Mouse (Mus musculus) cerebellum, postnatal 10 days (tissue): ENCODE data around the gene Gm37240.
"Not testable (repeated sequence)": the region's sequence is repeated elsewhere in the genome, so short reads cannot be mapped to it uniquely, and the experiment has no call there.

Experiments used
- DNase-seq, 2 experiments: peaks; one replicate each; pipeline ENCODE4 v3.0.0; 2021; ENCODE audit warnings: mixed read lengths in 2 of 2

Gm37240 gene

DNA sequence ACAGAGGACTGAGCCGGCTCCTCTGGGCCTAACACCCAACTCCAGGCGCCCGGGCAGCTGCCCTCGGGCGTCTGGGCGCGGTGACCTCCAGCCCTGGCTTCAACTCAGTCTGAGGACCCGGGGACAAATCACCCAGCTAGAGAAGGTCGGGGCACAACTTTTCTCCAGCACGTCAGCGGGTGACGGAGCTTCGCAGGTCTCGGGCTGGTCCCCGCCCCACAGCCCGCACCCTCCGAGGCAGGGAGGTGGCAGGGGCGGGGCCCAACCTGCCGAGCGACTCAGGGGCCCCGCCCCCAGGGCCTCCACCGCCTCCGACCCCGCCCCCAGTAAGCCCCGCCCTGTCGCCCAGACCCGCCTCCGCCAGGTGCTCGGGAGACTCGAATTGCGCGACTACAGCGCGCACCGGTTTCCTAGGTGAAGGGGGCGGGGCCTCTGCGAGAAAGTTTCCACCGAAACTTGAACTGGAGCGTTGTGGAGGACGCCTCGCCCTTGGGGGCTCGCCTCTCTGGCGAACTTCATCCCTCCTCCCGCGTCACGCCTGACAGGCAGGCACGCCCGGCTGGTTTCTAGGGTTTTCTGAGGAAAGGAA, at the start of gene Gm37240, which contains the start of gene Glt28d2:
Gm37240 (minus strand) TSS at position 280 of the 589 bp plus-strand sequence.
Glt28d2 (minus strand) TSS at position 278 of the 589 bp plus-strand sequence.
- DNase-seq: peak; percentile 66 to 79

DNA sequence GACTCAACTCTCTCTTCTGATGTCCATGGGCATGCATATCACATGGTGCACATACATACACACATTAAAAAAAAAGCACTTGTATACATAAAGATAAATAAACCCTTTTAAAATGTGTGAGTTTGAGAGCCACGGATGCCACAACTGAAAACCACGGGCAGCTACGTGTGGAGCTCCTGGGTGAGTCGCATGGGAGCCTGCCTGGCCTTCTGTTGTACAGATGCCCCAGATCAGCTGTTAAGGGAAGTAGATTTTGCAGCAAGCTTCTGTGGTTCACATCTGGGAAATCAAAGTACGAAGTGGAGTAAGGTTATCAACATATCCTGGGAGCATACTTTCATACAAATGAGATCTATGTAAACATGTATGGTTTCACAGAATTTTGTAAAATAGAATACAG, 46.3 kb upstream of the Gm37240 start:
- DNase-seq: no peak

DNA sequence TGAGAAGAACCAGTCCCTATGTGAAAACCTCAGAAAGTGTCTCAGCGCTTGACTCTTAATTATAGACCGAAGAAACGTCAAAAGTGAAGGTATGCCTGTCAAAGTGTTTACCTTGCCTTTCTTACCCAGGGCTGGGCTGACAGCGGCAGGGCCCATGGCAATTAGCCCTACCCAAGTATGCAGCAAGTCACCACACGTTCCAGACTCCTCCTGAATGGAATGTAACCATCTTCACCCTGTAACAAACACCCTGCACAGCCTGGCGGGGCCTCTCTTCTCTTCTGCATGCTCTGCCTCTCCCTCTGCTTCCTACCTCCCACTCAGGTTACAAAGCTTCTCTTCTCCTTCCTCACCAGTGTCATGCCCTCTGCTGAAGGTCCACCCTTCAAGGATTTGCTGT, 44.5 kb upstream of the Gm37240 start:
- no peak for DNase-seq

DNA sequence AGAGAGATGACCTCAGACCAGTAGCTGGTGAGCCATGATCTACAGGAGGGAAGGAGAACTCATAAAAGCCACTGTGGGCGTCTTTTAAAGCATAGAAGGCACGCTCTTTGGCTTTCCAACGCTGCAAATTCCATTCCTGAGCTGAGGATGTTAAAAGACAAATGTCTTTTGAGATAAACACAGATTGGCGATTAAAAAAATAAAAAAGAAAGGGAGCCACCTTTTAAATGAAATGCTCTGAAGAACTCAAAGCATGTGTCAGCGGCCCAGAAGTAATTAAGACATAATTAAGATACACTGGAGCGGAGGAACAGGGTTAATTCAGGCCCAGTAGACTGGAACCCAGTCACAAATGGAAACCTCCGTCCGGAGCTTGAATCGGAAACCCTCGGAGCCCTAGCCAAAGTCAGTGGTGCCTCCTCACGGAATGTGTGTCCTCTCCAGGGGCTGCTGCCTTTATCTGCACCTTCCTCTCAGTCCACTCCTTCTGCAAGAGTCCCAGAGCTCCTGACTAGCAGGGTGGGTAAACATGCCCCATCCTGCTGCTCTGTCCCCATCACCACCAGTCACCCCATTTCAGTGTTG, 43.4 kb upstream of the Gm37240 start:
- DNase-seq: no peak

DNA sequence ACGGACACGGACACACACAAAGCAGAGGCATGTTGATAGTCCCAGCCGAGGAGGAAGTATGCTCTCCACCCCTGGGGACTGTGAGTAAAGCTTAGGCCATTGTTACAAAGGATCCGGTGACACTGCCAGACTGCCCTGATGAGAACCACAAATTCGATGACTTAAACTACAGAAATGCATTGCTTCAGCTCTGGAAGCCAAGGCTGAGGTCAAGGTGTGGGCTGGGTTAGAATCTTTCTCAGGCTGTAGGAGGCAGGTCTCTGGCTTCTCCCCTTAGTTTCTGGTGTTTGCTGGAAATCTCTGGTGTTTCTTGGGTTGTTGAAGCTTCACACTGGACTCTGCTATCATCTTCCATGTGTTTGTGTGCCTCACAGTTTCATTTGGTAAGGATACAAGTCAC, 42.4 kb upstream of the Gm37240 start:
- no peak for DNase-seq

DNA sequence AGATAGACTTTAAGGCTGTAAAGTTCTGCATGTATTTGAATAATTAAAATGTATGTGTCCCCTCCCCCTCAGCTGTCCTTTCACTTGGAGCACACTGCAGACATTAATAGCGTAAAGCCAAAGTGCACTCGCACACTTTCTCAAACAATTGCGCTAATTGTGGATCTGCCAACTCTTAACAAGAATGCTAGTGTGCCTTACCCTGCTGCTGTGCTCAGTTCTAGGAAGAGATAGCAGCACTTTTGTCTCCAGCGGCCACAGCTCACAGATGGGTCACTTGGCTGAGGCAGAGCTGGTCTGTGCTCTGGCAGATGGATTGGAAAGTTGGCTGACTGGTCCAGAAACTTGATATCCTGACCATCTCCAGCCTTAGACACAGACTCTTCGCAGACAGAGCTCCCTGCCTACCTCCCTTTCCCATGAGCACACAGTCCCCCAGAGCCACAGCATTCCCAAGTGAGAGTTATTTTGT, 40.9 kb upstream of the Gm37240 start:
- peak; percentile 16 to 54 for DNase-seq

DNA sequence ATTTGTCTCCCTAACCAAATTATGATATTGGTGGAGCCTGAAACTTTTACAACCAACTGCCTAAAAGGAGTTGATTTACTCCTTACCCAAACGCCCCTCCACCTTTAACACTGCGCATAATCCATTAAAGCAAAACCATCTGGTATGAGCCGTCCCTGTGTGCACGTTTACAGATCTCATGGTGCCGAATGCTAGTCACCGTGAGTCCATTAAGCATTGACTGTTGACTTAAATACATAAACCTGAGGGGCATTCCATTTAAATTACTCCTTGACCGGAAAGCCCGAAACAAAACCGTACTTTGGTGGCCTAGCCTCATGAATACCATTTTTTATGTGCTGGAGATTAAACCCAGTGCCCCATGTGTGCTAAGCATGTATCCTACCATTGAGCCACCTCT, 40.0 kb upstream of the Gm37240 start:
- DNase-seq: no peak

DNA sequence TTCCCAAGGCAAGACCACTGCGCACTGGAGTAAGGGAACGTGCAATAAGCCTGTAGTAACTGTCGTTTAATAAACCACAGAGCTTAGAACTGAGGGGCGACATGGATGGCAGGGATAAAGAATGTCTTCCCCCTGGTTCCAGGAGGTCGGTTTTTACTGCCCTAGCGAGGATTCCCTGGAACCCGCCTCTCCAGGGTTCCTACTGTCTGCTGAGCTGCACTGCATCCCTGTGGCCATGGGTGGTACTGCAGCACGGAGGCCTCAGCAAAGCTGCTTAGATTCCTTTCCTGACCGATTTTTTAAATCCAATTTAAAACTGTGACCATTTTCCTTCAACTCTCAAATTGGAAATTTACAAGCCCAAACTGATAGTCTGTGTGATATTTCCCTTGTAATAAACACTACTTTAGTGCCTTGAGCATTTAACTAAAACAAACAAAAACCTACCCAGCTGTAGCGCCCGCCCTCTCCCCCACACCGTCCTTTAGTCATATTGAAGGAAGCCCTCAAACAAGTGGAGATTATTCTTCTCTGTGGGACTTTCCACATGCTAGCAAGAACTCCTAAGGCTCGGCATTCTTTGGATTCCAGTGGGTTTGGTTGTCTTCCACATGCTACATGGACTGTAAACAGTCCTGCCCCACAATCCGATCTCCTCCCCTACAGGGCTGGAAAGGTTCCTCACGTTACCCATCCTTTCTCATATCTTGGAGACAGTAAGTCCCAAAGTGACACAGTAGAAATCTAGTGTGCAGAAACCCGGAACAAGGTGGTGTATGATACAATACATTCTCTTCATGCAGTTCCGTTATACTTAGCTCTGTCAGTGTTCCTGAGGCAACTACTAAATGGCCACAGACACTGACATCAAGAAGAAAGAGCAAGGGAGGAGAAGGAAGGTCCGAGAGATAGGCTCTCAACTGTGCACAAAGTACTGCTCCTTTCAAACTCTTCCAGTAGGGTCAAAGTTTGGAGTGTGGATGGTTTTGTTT, 36.9 kb upstream of the Gm37240 start:
- peak; percentile 91 to 93 for DNase-seq

DNA sequence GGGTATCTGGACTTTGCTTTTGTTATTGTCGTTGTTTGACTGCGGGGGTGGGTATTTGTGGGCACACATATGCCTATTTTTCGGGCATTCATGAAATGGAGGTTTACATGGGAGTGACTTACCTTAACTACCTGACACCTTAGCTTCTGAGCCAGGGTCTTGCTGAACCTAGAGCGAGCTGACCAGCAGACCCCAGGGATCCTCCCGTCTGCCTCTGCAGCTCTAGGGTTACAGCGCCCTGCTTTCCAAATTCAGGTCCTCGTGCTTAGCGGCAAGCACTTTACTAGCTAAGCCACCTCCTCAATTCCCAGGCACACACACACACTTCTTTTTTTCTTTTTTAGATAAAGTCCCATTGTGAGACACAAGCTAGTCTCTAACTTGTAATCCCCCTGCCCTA, 36.0 kb upstream of the Gm37240 start:
- no peak for DNase-seq

DNA sequence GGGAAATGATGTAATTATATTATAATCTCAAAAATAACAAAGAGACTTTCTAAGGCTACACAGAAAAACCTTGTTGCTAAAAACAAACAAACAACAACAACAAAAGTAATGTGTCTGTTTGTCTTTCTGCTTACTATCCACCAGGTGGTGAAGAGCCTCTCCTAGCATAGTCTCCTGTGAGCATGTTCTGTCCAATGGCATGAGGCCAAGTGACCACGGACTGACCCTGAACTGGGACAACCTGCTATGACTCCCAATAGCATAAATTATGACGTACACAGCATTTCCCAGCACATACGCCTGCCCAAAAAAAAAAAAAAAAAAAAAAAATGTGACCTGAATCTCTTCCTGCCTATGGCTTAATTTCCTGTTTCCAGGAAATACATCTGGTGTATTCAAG, 35.0 kb upstream of the Gm37240 start:
- DNase-seq: peak; percentile 53 to 61

DNA sequence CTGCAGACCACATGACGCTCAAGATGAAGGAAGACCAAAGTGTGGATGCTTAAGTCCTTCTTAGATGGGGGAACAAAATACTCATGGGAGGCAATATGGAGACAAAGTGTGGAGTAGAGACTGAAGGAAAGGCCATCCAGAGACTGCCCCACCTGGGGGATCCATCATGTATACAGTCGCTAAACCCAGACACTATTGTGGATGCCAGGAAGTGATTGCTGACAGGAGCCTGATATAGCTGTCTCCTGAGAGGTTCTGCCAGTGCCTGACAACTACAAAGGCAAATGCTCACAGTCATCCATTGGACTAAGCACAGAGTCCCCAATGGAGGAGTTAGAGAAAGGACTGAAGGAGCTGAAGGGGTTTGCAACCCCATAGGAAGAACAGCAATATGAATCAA, 33.4 kb upstream of the Gm37240 start:
- DNase-seq: not testable (repeated sequence)

DNA sequence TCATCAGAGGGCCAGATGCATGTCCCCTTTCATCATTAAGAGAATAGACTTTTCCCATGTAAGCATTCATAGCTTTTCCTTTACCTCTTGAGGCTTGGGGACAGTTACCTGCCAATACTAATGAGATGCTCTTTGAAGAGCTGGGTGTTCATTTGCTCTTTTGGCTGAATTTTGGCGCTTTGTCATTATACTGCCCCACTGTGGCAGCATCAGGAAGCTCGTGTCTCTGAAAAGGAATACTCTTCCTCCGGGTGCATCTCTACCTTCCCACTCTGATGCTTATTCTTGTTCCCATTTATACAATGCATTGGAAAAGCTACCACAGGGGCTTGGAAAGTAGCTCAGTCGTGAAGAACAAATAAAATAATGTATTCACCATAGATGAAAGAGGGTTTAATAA, 30.3 kb upstream of the Gm37240 start:
- DNase-seq: peak; percentile 75 to 77

DNA sequence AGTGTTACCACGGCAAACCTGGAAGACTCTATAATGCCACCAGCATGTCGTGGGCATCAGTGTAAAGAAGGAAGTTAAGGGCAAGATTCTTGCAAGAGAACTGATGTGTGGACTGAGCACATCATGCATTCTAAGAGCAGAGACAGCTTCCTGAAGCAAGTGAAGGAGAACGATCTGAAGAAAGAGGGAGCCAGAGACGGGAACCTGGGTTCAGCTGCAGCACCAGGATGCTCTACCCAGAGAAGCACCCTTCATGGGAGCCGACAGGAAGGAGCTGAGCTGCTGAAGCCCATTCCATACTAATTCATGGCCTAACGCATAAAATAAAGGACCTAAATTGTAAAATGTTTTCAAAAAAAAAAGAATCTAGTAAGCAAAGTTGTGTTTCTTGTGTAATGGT, 27.5 kb upstream of the Gm37240 start:
- no peak for DNase-seq

DNA sequence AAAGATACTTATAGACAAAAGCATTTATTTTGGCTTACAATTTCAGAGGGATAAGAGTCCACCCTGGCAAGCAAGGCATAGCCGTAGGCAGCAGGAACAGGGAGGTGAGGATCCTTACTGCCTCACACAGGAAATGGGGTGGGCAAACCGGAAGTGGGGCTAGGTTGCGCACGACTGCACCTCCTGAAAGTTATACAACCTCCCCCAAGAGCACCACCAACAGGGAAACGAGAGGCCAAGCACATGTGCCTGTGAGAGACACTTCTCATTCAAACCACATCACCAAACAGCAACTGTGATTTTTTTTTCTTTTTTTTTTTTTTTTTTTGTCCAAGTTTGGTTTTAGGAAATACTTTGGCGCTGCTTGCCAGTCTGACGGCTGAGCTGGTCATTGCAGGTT, 19.8 kb upstream of the Gm37240 start:
- no peak for DNase-seq

DNA sequence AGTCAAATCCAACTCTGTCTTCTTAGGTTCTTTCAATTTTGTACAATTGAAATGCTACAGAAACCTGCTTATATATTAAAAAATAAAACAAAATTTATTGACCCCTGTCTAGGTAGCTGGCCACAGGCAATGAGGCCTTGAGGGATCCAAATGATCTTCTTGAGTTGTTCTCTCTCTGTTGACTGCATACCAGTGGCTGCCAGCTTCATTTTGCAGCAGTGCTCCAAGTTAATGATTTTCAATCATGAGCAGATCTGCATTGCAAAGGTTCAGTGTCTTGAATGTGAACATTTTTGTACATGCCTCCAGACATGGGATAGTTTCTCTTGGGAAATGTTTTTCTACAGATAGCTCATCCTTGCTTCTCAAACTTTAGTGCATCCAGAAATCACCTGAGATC, 17.1 kb upstream of the Gm37240 start:
- no peak for DNase-seq

DNA sequence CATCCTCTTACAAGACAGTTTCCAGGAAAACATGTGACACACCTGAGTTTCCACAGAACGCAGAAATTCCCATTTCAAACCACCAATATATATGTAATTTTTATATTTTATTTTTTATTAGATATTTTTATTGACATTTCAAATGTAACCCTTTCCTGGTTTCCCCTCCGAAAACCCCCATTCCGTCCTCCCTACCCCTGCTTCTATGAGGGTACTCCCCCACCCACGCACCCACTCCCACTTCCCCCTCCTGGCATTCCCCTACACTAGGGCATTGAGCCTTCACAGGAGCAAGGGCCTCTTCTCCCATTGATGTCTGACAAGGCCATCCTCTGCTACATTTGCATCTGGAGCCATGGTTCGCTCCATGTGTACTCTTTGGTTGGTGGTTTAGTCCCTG, 7.7 kb upstream of the Gm37240 start:
- no peak for DNase-seq

DNA sequence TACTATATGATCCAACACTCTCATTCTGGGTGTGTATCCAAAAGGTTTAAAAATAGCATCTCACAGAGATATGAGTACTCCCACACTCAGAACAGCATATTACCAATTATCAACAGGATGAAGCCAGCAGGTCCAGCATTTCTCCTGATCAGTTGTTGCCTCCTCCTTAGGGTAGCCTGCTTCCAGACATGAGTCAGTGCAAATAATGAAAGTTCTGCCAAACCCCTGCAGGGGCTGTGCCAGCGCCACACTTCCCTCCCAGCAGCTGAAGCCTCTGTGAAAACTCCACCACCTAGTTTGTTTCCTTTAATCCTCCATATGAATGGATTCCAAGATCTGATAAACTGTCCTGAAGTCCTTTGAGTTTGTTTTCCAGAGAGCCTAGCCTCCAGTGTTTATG, 4.3 kb upstream of the Gm37240 start:
- DNase-seq: no peak

DNA sequence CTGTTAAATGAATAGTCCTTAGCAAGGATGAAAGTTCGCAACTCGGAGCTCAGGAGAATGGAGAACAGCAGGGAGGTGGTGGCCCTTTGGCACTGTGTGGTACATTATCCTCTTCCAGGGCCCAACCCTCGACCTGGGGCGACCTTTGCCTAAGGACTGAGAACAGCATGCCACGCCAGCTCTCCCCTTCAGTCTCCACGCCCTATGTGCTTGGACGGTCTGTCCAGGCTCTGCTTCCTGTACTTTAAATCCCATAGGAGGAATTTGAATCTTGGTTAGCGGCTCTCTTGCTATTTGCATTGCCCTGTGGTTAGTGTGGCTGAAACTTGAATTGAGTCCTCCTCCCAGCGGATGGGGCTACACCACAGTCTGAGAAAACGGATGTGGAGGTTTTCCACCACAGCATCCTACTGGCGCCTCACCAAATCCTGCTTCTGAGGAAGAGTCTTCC, 928 bp upstream of the Gm37240 start:
- peak; percentile 46 to 52 for DNase-seq

DNA sequence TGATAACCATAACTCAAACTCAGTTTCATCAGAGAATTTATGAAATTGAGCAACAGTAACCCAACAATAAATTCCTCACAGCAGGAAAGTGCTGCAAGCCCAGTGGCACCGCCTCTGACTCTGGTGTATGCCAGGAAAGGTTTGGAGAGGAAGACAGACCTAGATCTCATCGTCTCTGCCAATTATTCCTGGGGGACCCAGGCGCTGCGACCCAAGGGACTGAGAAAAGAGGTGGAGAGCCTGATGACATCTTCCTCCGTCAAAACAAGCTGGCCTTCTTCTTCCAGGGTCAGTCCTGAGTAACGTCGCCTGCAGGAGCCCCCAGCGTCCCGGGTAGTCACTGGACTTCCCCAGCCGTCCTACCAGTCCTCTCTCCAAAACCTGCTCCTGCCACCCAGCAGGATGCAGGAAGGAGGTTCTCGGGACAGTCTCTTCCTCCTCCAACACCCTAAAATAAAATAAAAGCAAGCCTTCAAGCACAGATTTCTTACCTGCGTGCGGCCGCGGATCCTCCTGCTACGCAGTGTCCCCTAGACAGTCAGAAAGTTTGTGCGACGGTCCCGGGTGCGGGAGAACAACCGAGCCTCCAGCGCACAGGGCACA, 581 bp downstream of the Gm37240 start:
- peak in 1 of 2 experiments; percentile 17 for DNase-seq

DNA sequence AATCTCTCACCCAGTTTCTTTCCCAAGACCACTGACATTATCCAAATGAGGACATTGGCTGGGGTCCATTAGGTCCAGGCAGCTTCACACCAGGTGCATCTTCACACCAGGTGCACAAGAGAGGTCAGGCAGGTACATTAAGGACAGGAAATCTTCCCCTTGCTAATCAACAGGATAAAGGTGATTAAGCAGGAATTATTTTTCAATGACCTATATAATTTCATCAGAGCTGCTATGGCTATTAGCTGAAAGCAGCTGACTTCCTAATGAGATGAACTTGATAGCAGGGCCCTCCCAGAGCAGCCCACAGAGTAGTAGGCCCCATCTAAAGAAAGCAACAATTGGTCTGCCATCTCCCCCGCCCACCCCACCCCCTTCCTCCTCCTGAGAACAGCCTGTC, 1.4 kb downstream of the Gm37240 start:
- DNase-seq: no peak

DNA sequence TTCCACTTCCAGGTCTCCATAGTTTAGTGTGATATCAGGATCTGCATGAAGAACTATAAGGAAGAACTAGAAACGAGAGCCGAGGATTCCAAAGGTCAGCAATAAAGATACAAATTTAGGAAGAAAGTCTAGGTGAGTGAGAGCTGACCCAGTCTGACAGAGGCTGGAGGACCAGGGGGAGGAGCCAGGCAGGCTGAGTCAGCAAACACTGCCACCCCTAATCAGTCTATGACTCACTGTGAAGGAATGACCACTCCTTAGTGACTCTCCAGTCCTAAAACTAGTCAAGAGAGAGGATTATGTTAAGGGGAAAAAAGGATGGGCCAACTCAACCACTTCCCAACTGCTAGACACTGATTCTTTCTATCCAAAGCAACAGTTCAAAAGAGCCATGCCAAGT, 6.6 kb downstream of the Gm37240 start:
- DNase-seq: no peak

DNA sequence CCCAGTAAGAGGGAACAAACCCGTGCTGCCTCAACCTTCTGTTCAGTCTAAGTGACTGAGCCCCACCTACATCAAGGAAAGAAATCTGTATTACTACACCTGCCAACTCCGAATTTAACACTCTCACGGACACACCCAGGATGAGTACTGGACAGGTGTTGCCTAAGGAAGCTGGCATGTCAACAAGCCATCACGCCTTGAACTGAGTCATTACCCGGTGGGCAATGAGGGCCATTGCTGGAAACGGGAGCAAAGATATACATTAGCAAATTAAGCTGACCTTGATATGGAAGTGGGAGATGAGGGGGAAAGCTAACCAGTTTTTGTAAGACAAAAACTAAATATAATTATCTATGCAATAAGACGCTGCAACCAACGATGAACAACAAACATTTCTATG, 7.2 kb downstream of the Gm37240 start:
- DNase-seq: no peak

DNA sequence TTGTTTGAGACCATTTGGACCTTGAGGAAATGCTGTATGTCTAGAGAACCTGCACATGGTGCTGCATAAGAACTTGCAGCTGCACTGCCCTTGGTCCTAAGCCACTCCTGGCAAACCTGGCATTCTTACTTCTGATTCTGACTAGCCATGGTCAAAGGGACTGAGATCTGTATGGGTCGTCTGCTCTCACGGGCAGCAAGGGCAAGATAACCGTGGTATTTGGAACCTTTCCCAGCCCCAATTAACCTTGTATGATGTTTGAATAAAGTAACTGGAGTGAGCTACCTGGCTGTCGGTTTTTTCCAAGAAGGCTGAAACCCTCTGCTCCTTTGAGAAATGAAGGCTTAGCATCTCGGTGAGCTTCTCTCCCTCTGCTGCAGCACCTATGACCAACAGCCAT, 8.4 kb downstream of the Gm37240 start:
- DNase-seq: no peak
